Mouse (Mus musculus) ES-E14 (cell line): Measurements from ENCODE around the gene Sall2. TPM values are rescaled to one million over a fixed set of nuclear protein-coding genes. Genes with fewer than 3 reads are reported as not detected.

Experiments used
- DNase-seq: peaks from one replicate; pipeline ENCODE4 v3.0.0-alpha.2; 2013; ENCODE audit warnings: low read depth, low spot score
- H3K27ac ChIP-seq: 2 replicates; pipeline ENCODE4 v1.5.1; 2012; ENCODE audit warnings: low read depth, mild to moderate bottlenecking, low read length, moderate library complexity, mixed read lengths; ENCODE audit not compliant: poor library complexity, insufficient read depth, severe bottlenecking
- H3K36me3 ChIP-seq: 2 replicates; pipeline ENCODE4 v1.6.1; 2012; ENCODE audit warnings: mild to moderate bottlenecking, low read length, moderate library complexity, mixed read lengths; ENCODE audit not compliant: control insufficient read depth, poor library complexity, insufficient read depth, severe bottlenecking
- H3K4me1 ChIP-seq, 2 experiments: fragments of 150-350 bp in 1 of 2; sonication (generic) in 1 of 2; 2 replicates each; pipeline ENCODE4 v1.6.1; 2012; ENCODE audit warnings: low read length in 2 of 2, mild to moderate bottlenecking in 1 of 2, mixed read lengths in 1 of 2; ENCODE audit not compliant: control insufficient read depth in 2 of 2, insufficient read depth in 2 of 2, poor library complexity in 1 of 2
- H3K4me3 ChIP-seq, 2 experiments: fragments of 150-350 bp in 1 of 2; sonication (generic) in 1 of 2; 2 replicates each; pipeline ENCODE4 v1.5.1; 2012; ENCODE audit warnings: low read length in 2 of 2, low read depth in 1 of 2, mild to moderate bottlenecking in 1 of 2, mixed read lengths in 1 of 2; ENCODE audit not compliant: insufficient read depth in 1 of 2, poor library complexity in 1 of 2, severe bottlenecking in 1 of 2
- H3K9ac ChIP-seq: 2 replicates; pipeline ENCODE4 v1.6.1; 2012; ENCODE audit warnings: low read depth, mild to moderate bottlenecking, low read length, mixed read lengths; ENCODE audit not compliant: poor library complexity, insufficient read depth, severe bottlenecking
- H3K9me3 ChIP-seq: fragments of 150-350 bp; sonication (generic); 2 replicates; pipeline ENCODE4 v1.6.1; 2012; ENCODE audit warnings: low read depth, mild to moderate bottlenecking, low read length; ENCODE audit not compliant: control insufficient read depth, insufficient read depth
- CHD2 ChIP-seq: IDR thresholded peaks from 2 replicates; pipeline ENCODE4 v1.6.1; 2014; ENCODE audit warnings: mild to moderate bottlenecking, low read depth, low read length, inconsistent platforms
- HCFC1 ChIP-seq: IDR thresholded peaks from 2 replicates; pipeline ENCODE4 v1.6.1; 2012; ENCODE audit warnings: low read length, inconsistent platforms, borderline replicate concordance; ENCODE audit not compliant: insufficient read depth
- MAFK ChIP-seq: IDR thresholded peaks from 2 replicates; pipeline ENCODE4 v1.6.1; 2014; ENCODE audit warnings: mild to moderate bottlenecking, low read depth, low read length, inconsistent platforms; ENCODE audit not compliant: insufficient read depth
- ZC3H11A ChIP-seq: IDR thresholded peaks from 2 replicates; pipeline ENCODE4 v1.6.1; 2012; ENCODE audit warnings: low read depth, mild to moderate bottlenecking, inconsistent platforms, low read length, borderline replicate concordance
- ZNF384 ChIP-seq: IDR thresholded peaks from 2 replicates; pipeline ENCODE4 v1.6.1; 2012; ENCODE audit warnings: low read depth, low read length, inconsistent platforms
- in situ Hi-C, 2 experiments: fragments of 600-800 bp; cut with MboI; formaldehyde crosslinking; loops; one replicate each; pipeline ENCODE4 v1.15.1; 2025; ENCODE audit warnings: low sequenced_read_pairs in 2 of 2, inconsistent platforms in 1 of 2; ENCODE audit not compliant: unreplicated experiment in 2 of 2
- total RNA-seq: library from RNA; depleted of rRNA; stranded (reverse); fragments of 300-350 nt; gene quantifications from 2 replicates; pipeline ENCODE4 v1.2.3, GENCODE M21; 2012

Gene Sall2
- total RNA-seq, 1 experiment = 4.3 TPM

GRCm38 (mm10) chr14:52315283-52315780 lies 13.2 kb downstream of the Sall2 start:
- in situ Hi-C loops = no loop called here

GRCm38 (mm10) chr14:52314808-52315150 lies 13.8 kb downstream of the Sall2 start:
- Histone ChIP-seq H3K4me1 (peaks cover 2 to 21% of the 10 kb centered on the region in 2 experiments; a peak in 3 of 4 replicates), H3K9ac (no peak overlapping the region), H3K27ac (no peak overlapping the region), H3K36me3 (peaks cover 16% of the 10 kb centered on the region; the same call in 1 of the 2 replicates), H3K4me3 (peak overlapping the region; percentile 41 to 73; a peak in 2 of 4 replicates), H3K9me3 (no peaks in the 10 kb centered on the region)
- in situ Hi-C loops = no loop called here
- no peak for DNase-seq
- TF ChIP-seq HCFC1 (no peak), CHD2 (no peak), ZC3H11A (no peak), ZNF384 (no peak), MAFK (no peak)

More at GRCm38 (mm10) chr14:52315283-52315780, 13.2 kb downstream of the Sall2 start:
- Histone ChIP-seq H3K36me3 (peaks cover 16% of the 10 kb centered on the region; the same call in 1 of the 2 replicates), H3K9ac (peak overlapping the region; percentile 77), H3K9me3 (no peaks in the 10 kb centered on the region), H3K4me1 (peaks cover 2 to 21% of the 10 kb centered on the region in 2 experiments; a peak in 3 of 4 replicates), H3K4me3 (peak overlapping the region; percentile 73 to 98), H3K27ac (no peak overlapping the region; the same call in 1 of the 2 replicates)
- no peak for DNase-seq
- no peak for TF ChIP-seq ZC3H11A
- TF ChIP-seq HCFC1 = no peak
- TF ChIP-seq MAFK = no peak
- no peak for TF ChIP-seq ZNF384
- TF ChIP-seq CHD2 = no peak

- Histone ChIP-seq H3K36me3 (peaks cover 16% of the 10 kb centered on the region; the same call in 1 of the 2 replicates), H3K4me1 (peaks cover 2 to 21% of the 10 kb centered on the region in 2 experiments; a peak in 3 of 4 replicates), H3K27ac (no peak overlapping the region), H3K9me3 (no peaks in the 10 kb centered on the region), H3K4me3 (peak overlapping the region; percentile 41 to 73), H3K9ac (0 out of 2 replicates have a peak overlapping the region, but pooled peaks have one; percentile 4)
- in situ Hi-C loops = no loop called here
- TF ChIP-seq ZC3H11A = no peak
- TF ChIP-seq HCFC1 = no peak
- no peak for TF ChIP-seq ZNF384
- no peak for TF ChIP-seq MAFK
- TF ChIP-seq CHD2 = no peak
- no peak for DNase-seq
Observed at GRCm38 (mm10) chr14:52313931-52314807, 14.4 kb downstream of the Sall2 start.

GRCm38 (mm10) chr14:52310906-52311305 lies 17.7 kb downstream of the Sall2 start:
- in situ Hi-C loops = no loop called here
- Histone ChIP-seq H3K4me1 (peaks cover 2 to 21% of the 10 kb centered on the region in 2 experiments; a peak in 3 of 4 replicates), H3K27ac (no peak overlapping the region), H3K9ac (no peak overlapping the region), H3K4me3 (no peak overlapping the region), H3K9me3 (no peaks in the 10 kb centered on the region), H3K36me3 (peaks cover 16% of the 10 kb centered on the region; the same call in 1 of the 2 replicates)
- no peak for TF ChIP-seq MAFK
- TF ChIP-seq HCFC1 = no peak
- TF ChIP-seq CHD2 = no peak
- DNase-seq = no peak
